Mouse (Mus musculus) small intestine, adult 2 months (tissue): Measurements from ENCODE around the gene Spryd7. TPM values are rescaled to one million over a fixed set of nuclear protein-coding genes. Genes with fewer than 3 reads are reported as not detected.

Experiments
- H3K27ac ChIP-seq: fragments of 200-500 bp; 2 replicates; pipeline ENCODE4 v1.5.1; 2012; ENCODE audit warnings: low read depth, low read length, control low read depth, inconsistent platforms; ENCODE audit not compliant: insufficient read depth
- H3K27me3 ChIP-seq: fragments of 200-500 bp; 2 replicates; pipeline ENCODE4 v1.6.1; 2012; ENCODE audit warnings: mild to moderate bottlenecking, moderate library complexity, low read length, inconsistent platforms; ENCODE audit not compliant: control insufficient read depth, insufficient read depth
- H3K36me3 ChIP-seq: fragments of 200-500 bp; 2 replicates; pipeline ENCODE4 v1.6.1; 2012; ENCODE audit warnings: mild to moderate bottlenecking, low read length, control low read depth, inconsistent platforms; ENCODE audit not compliant: control insufficient read depth, insufficient read depth
- H3K4me1 ChIP-seq: fragments of 200-500 bp; 2 replicates; pipeline ENCODE4 v1.6.1; 2012; ENCODE audit warnings: low read length, inconsistent platforms, mixed read lengths; ENCODE audit not compliant: control insufficient read depth, insufficient read depth, insufficient read length
- H3K4me3 ChIP-seq: fragments of 200-500 bp; 2 replicates; pipeline ENCODE4 v1.5.1; 2012; ENCODE audit warnings: low read depth, mild to moderate bottlenecking, control low read depth, inconsistent platforms, low read length, moderate library complexity
- CTCF ChIP-seq: fragments of 200-500 bp; IDR thresholded peaks from 2 replicates; pipeline ENCODE4 v1.5.1; 2012; ENCODE audit warnings: low read depth, mild to moderate bottlenecking, control low read depth, inconsistent platforms, low read length, moderate library complexity, mixed read lengths; ENCODE audit not compliant: insufficient replicate concordance, insufficient read length; ENCODE audit errors: extremely low read depth
- POLR2A ChIP-seq: fragments of 200-500 bp; IDR thresholded peaks from 2 replicates; pipeline ENCODE4 v1.6.1; 2012; ENCODE audit warnings: low read depth, mild to moderate bottlenecking, control low read depth, inconsistent platforms, low read length, moderate library complexity
- WGBS: fragments of 180-500 bp; shearing (Covaris S2); methylation state at CpG from one replicate; pipeline ENCODE4 v1.1.7; 2018; 5-methylcytosine and 5-hydroxymethylcytosine counted together
- polyA plus RNA-seq: library from polyadenylated mRNA; depleted of rRNA; stranded (reverse); fragments of >200 nt; gene quantifications from 2 replicates; pipeline ENCODE4 v1.2.3, GENCODE M21; 2012; rRNA removed

Spryd7 gene
- polyA plus RNA-seq, 1 experiment, result 31.8 TPM

DNA sequence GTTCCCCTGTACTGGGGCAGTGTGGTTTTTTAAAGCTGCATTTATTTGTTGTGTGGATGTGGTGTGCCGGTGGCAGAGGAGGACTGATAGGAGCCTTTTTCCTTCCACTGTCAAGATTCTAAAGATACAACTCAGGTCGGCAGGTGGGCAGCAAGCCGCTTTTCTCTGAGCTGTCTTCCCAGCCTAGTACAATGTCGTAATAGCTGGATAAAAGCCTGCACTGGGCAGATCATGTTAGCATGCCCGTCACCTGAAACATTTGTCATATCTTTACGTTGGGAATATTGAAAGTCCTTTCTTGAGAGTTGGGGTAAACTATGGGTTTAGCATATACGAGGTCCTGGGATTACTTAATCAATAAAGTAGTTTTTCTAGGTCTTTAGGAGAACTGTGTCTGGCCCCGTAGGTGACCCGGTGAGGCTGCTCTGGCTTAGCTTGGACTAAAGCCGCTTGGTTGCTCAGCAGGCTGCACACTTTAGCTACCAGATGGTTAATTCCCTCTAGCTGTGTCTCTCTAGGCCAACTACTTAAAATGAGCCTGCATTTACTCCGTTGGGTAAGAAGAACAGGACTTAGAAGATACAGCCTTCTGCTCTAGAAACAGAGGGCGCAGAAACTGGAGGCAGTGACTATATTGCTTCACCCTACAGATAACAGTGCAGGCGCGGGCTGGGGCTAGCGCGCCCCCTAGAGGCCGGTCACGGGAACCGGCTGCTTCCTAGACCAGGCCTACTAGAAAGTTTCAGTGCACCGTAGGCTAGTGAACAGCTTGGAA is 58.8 kb downstream of the Spryd7 start:
- 36% methylated on average over 20 of the region's 20 CpGs for WGBS
- TF ChIP-seq POLR2A, result no peak
- TF ChIP-seq CTCF, result peak; percentile 99

DNA sequence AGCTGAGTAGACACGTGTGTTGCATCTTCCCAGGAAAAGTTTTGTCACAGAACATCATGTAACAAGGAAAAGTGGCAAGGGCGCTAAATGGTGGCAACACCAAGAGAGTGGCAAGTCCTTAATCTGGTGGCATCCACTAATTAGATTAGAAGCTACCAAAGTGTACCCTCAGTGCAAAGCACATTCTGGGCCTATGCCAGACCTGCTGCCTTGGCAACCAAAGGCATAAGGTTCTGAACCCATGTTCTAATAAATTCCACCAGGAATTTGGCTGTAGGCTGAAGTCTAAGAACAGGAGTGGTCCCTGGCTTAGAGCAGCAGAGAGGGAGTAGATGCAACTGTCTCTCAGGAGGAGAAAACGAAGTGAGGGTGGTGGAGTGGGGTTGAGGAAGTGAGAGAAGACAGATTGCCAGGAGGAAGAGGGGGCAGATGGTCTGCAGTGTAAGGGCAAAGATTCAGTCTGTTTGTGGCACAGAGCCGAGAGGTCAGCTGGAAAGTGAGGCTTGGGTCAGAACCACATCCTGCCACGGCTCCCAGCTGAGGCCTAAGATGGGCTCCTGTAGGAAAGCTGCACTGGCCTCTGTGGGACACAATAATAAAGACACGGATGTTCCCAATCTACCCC is 63.1 kb downstream of the Spryd7 start:
- TF ChIP-seq POLR2A (no peak), CTCF (no peak)
- Histone ChIP-seq H3K4me1 (no peaks in the 10 kb centered on the region), H3K36me3 (no peaks in the 10 kb centered on the region), H3K27ac (no peak overlapping the region), H3K27me3 (no peaks in the 10 kb centered on the region), H3K4me3 (no peak overlapping the region)
- 73% methylated on average over 6 of the region's 6 CpGs for WGBS

More for the DNA sequence above, 58.8 kb downstream of the Spryd7 start:
- Histone ChIP-seq H3K4me1 (no peaks in the 10 kb centered on the region), H3K27me3 (no peaks in the 10 kb centered on the region), H3K27ac (no peak overlapping the region), H3K4me3 (no peak overlapping the region), H3K36me3 (no peaks in the 10 kb centered on the region)

Other genes starting within 250 kb of the Spryd7 start
- gene Arl11, start 247.1 kb downstream of the Spryd7 start, polyA plus RNA-seq, result 1.4 and 2.4 TPM in 2 replicates
- gene Ebpl, start 196.4 kb downstream of the Spryd7 start, polyA plus RNA-seq, result 0.96 and 2.1 TPM in 2 replicates
- 0.79 and 1.4 TPM in 2 replicates for gene Kpna3, start 117.0 kb downstream of the Spryd7 start, polyA plus RNA-seq
- gene Trim13, start 41.4 kb upstream of the Spryd7 start, polyA plus RNA-seq, result 0.23 and 0.37 TPM in 2 replicates
- gene Kcnrg, start 50.6 kb upstream of the Spryd7 start, polyA plus RNA-seq, result not detected in 2 replicates